Mouse (Mus musculus): ENCODE results near the gene Vsig8. TPM values are rescaled to one million over a fixed set of nuclear protein-coding genes. Genes with fewer than 3 reads are reported as not detected.
A peak's percentile ranks its signal among the peaks of the same experiment; 100 is the strongest.

Gene Vsig8
- polyA plus RNA-seq, 1 experiment from 2014 or later: 0.31 TPM

- H3K27ac ChIP-seq (ENCODE audit: low read length): no peak overlapping the region
- no peak overlapping the region for H3K4me2 ChIP-seq (ENCODE audit: low read depth, low read length)
- H3K4me3 ChIP-seq (ENCODE audit: low read length): no peak overlapping the region
- H3K36me3 ChIP-seq (ENCODE audit: control insufficient read depth, insufficient read depth, low read length): no peaks in the 10 kb centered on the region
- peaks cover 10% of the 10 kb centered on the region for H3K4me1 ChIP-seq (ENCODE audit: control insufficient read depth, insufficient read depth, low read length)
- 81% methylated on average over 4 of the region's 4 CpGs for WGBS
- no peaks in the 10 kb centered on the region for H3K9me3 ChIP-seq (ENCODE audit: control insufficient read depth, low read length)
- no peaks in the 10 kb centered on the region for H3K27me3 ChIP-seq (replicated peaks; ENCODE audit: control insufficient read depth, insufficient read depth, low read length)
- no peak overlapping the region for H3K9ac ChIP-seq (ENCODE audit: low read depth, low read length)
- ATAC-seq: no peak
Observed at GRCm38 (mm10) chr1:172546062-172546461, 9.7 kb upstream of the Vsig8 start.

- no peak overlapping the region for H3K9ac ChIP-seq (ENCODE audit: low read depth, low read length)
- H3K4me1 ChIP-seq (ENCODE audit: control insufficient read depth, insufficient read depth, low read length): peaks cover 10% of the 10 kb centered on the region
- no peaks in the 10 kb centered on the region for H3K27me3 ChIP-seq (replicated peaks; ENCODE audit: control insufficient read depth, insufficient read depth, low read length)
- no peak for ATAC-seq
- H3K4me2 ChIP-seq (ENCODE audit: low read depth, low read length): no peak overlapping the region
- H3K9me3 ChIP-seq (ENCODE audit: control insufficient read depth, low read length): no peaks in the 10 kb centered on the region
- 55% methylated on average over 7 of the region's 7 CpGs for WGBS
- no peak overlapping the region for H3K27ac ChIP-seq (ENCODE audit: low read length)
- H3K4me3 ChIP-seq (ENCODE audit: low read length): no peak overlapping the region
- no peaks in the 10 kb centered on the region for H3K36me3 ChIP-seq (ENCODE audit: control insufficient read depth, insufficient read depth, low read length)
Observed at GRCm38 (mm10) chr1:172548501-172548900, 7.2 kb upstream of the Vsig8 start.

GRCm38 (mm10) chr1:172549314-172549713, 6.4 kb upstream of the Vsig8 start:
- no peaks in the 10 kb centered on the region for H3K27me3 ChIP-seq (replicated peaks; ENCODE audit: control insufficient read depth, insufficient read depth, low read length)
- H3K4me2 ChIP-seq (ENCODE audit: low read depth, low read length): peak overlapping the region; percentile 64
- H3K36me3 ChIP-seq (ENCODE audit: control insufficient read depth, insufficient read depth, low read length): no peaks in the 10 kb centered on the region
- WGBS: 25% methylated on average over 2 of the region's 2 CpGs
- H3K4me3 ChIP-seq (ENCODE audit: low read length): peak overlapping the region; percentile 55
- 0 out of 2 replicates have a peak, but pooled peaks have one; percentile 16 for ATAC-seq
- no peaks in the 10 kb centered on the region for H3K9me3 ChIP-seq (ENCODE audit: control insufficient read depth, low read length)
- no peak overlapping the region for H3K27ac ChIP-seq (ENCODE audit: low read length)
- H3K4me1 ChIP-seq (ENCODE audit: control insufficient read depth, insufficient read depth, low read length): peaks cover 10% of the 10 kb centered on the region
- 0 out of 2 replicates have a peak overlapping the region, but pooled peaks have one; percentile 4 for H3K9ac ChIP-seq (ENCODE audit: low read depth, low read length)

GRCm38 (mm10) chr1:172549717-172550116, 6.0 kb upstream of the Vsig8 start:
- peaks cover 10% of the 10 kb centered on the region for H3K4me1 ChIP-seq (ENCODE audit: control insufficient read depth, insufficient read depth, low read length)
- H3K4me3 ChIP-seq (ENCODE audit: low read length): peak overlapping the region; percentile 55
- peak overlapping the region; percentile 64 for H3K4me2 ChIP-seq (ENCODE audit: low read depth, low read length)
- no peak overlapping the region for H3K27ac ChIP-seq (ENCODE audit: low read length)
- no peaks in the 10 kb centered on the region for H3K36me3 ChIP-seq (ENCODE audit: control insufficient read depth, insufficient read depth, low read length)
- no peak for ATAC-seq
- H3K9ac ChIP-seq (ENCODE audit: low read depth, low read length): peak overlapping the region; percentile 64
- no peaks in the 10 kb centered on the region for H3K9me3 ChIP-seq (ENCODE audit: control insufficient read depth, low read length)
- H3K27me3 ChIP-seq (replicated peaks; ENCODE audit: control insufficient read depth, insufficient read depth, low read length): no peaks in the 10 kb centered on the region
- WGBS: 5% methylated on average over 8 of the region's 8 CpGs

GRCm38 (mm10) chr1:172550551-172550951, 5.2 kb upstream of the Vsig8 start:
- Histone ChIP-seq H3K27ac (ENCODE audit: low read length) (no peak overlapping the region), H3K9me3 (ENCODE audit: control insufficient read depth, low read length) (no peaks in the 10 kb centered on the region), H3K36me3 (ENCODE audit: control insufficient read depth, insufficient read depth, low read length) (no peaks in the 10 kb centered on the region), H3K4me2 (ENCODE audit: low read depth, low read length) (peak overlapping the region; percentile 64), H3K9ac (ENCODE audit: low read depth, low read length) (peak overlapping the region; percentile 64), H3K4me1 (ENCODE audit: control insufficient read depth, insufficient read depth, low read length) (peaks cover 10% of the 10 kb centered on the region), H3K4me3 (ENCODE audit: low read length) (peak overlapping the region; percentile 55), H3K27me3 (replicated peaks; ENCODE audit: control insufficient read depth, insufficient read depth, low read length) (no peaks in the 10 kb centered on the region)
- 2% methylated on average over 8 of the region's 8 CpGs for WGBS
- peak; percentile 94 for ATAC-seq

GRCm38 (mm10) chr1:172551009-172551408, 4.7 kb upstream of the Vsig8 start:
- no peak overlapping the region for H3K27ac ChIP-seq (ENCODE audit: low read length)
- H3K9ac ChIP-seq (ENCODE audit: low read depth, low read length): 0 out of 2 replicates have a peak overlapping the region, but pooled peaks have one; percentile 64
- H3K9me3 ChIP-seq (ENCODE audit: control insufficient read depth, low read length): no peaks in the 10 kb centered on the region
- peak; percentile 10; the same call in 1 of the 2 replicates for ATAC-seq
- H3K4me3 ChIP-seq (ENCODE audit: low read length): peak overlapping the region; percentile 55; the same call in 1 of the 2 replicates
- H3K4me2 ChIP-seq (ENCODE audit: low read depth, low read length): peak overlapping the region; percentile 64
- H3K36me3 ChIP-seq (ENCODE audit: control insufficient read depth, insufficient read depth, low read length): no peaks in the 10 kb centered on the region
- no peaks in the 10 kb centered on the region for H3K27me3 ChIP-seq (replicated peaks; ENCODE audit: control insufficient read depth, insufficient read depth, low read length)
- peaks cover 10% of the 10 kb centered on the region for H3K4me1 ChIP-seq (ENCODE audit: control insufficient read depth, insufficient read depth, low read length)
- 42% methylated on average over 7 of the region's 7 CpGs for WGBS

GRCm38 (mm10) chr1:172552623-172553022, 3.1 kb upstream of the Vsig8 start:
- ATAC-seq: no peak
- no peak overlapping the region for H3K27ac ChIP-seq (ENCODE audit: low read length)

GRCm38 (mm10) chr1:172562641-172563464, 7.1 kb downstream of the Vsig8 start:
- ATAC-seq: peak; percentile 92
- H3K4me2 ChIP-seq (ENCODE audit: low read depth, low read length): peak overlapping the region; percentile 97
- peak overlapping the region; percentile 69 for H3K4me3 ChIP-seq (ENCODE audit: low read length)
- no peaks in the 10 kb centered on the region for H3K9me3 ChIP-seq (ENCODE audit: control insufficient read depth, low read length)
- H3K27ac ChIP-seq (ENCODE audit: low read length): peak overlapping the region; percentile 30; the same call in 1 of the 2 replicates
- H3K36me3 ChIP-seq (ENCODE audit: control insufficient read depth, insufficient read depth, low read length): no peaks in the 10 kb centered on the region
- peak overlapping the region; percentile 74 for H3K9ac ChIP-seq (ENCODE audit: low read depth, low read length)
- peaks cover 10% of the 10 kb centered on the region for H3K4me1 ChIP-seq (ENCODE audit: control insufficient read depth, insufficient read depth, low read length)
- H3K27me3 ChIP-seq (replicated peaks; ENCODE audit: control insufficient read depth, insufficient read depth, low read length): 0 out of 2 replicates have a peak, but pooled peaks cover 7% of the 10 kb centered on the region
- under 1% methylated on average over 66 of the region's 66 CpGs for WGBS

More at GRCm38 (mm10) chr1:172552623-172553022, 3.1 kb upstream of the Vsig8 start:
- Histone ChIP-seq H3K36me3 (ENCODE audit: control insufficient read depth, insufficient read depth, low read length) (no peaks in the 10 kb centered on the region), H3K4me1 (ENCODE audit: control insufficient read depth, insufficient read depth, low read length) (peaks cover 10% of the 10 kb centered on the region), H3K27me3 (replicated peaks; ENCODE audit: control insufficient read depth, insufficient read depth, low read length) (no peaks in the 10 kb centered on the region), H3K9me3 (ENCODE audit: control insufficient read depth, low read length) (no peaks in the 10 kb centered on the region), H3K4me2 (ENCODE audit: low read depth, low read length) (no peak overlapping the region), H3K9ac (ENCODE audit: low read depth, low read length) (no peak overlapping the region), H3K4me3 (ENCODE audit: low read length) (no peak overlapping the region)
- WGBS: 53% methylated on average over 1 of the region's 1 CpGs

GRCm38 (mm10) chr1:172563465-172563828, 7.7 kb downstream of the Vsig8 start:
- peaks cover 10% of the 10 kb centered on the region for H3K4me1 ChIP-seq (ENCODE audit: control insufficient read depth, insufficient read depth, low read length)
- H3K9ac ChIP-seq (ENCODE audit: low read depth, low read length): peak overlapping the region; percentile 74
- no peaks in the 10 kb centered on the region for H3K36me3 ChIP-seq (ENCODE audit: control insufficient read depth, insufficient read depth, low read length)
- H3K9me3 ChIP-seq (ENCODE audit: control insufficient read depth, low read length): no peaks in the 10 kb centered on the region
- no peak overlapping the region for H3K27ac ChIP-seq (ENCODE audit: low read length)
- WGBS: 3% methylated on average over 9 of the region's 10 CpGs
- 0 out of 2 replicates have a peak, but pooled peaks cover 7% of the 10 kb centered on the region for H3K27me3 ChIP-seq (replicated peaks; ENCODE audit: control insufficient read depth, insufficient read depth, low read length)
- no peak; the same call in 1 of the 2 replicates for ATAC-seq
- peak overlapping the region; percentile 97 for H3K4me2 ChIP-seq (ENCODE audit: low read depth, low read length)
- H3K4me3 ChIP-seq (ENCODE audit: low read length): peak overlapping the region; percentile 69

All from intestine, embryonic 16.5 days (tissue).